Mouse (Mus musculus): Measurements from ENCODE around the gene Reln.

Reln gene

DNA sequence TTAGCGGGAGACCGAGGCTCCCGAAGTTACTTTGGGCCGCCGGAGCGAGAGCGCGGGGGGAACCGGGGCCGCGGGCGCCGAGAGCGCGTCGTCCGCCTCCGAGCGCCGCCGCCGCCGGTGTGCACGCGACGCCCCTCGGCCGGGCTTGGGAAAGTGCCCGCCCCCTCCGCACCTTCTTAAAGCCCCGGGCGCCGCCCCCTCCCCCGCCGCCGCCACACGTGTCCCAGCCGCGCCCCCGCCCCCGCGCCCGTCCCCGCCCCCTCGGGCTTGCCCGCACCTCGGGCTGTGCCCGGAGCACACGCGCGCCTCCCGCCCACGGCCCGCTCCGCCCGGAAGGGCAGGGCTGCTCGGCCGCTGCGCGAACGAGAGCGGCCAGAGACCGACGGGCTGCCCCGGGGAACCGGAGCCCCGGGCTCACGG, at the start of gene Reln:
Gene Reln (minus strand): TSS at position 147 of the 420 bp plus-strand sequence.
- DNase-seq, result peak; percentile 2

DNA sequence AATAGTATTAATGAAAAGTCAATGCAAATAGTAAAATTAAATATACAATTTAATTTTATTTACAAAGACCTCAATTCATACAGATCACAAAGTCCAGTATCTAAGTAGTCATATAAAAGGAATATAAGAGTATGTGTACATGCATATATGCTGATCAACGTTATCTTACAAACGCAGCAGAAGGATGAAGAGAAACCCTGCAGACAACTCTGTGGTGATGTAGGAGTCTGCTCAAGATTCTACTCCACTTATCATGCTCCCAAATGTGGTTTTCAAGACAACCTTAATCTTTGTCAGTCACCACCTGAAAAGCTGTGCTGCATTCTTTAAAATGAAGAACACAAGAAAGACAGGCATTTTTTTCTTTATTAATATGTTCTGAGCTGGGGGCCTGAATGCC, 44.0 kb upstream of the Reln start:
- DNase-seq, result no peak

DNA sequence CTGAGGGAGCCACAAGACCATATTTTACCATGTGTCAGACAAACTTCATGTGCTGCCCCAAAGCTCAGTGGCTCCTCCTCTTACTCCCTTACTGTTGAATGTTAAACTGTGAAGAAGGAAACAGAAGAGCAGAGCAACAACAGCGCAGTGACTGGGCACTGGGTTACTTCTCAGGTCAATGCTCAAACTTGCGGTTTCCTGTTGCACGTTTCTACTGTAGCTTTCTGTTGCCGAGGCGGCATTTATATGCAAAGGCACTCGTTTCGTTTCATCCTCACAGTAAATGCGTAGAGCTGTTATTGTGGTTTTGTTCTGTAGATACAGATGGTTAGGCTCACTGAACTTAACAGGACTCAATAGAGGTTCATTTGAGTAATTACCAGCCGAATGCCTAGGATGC, 16.0 kb upstream of the Reln start:
- DNase-seq, result no peak

DNA sequence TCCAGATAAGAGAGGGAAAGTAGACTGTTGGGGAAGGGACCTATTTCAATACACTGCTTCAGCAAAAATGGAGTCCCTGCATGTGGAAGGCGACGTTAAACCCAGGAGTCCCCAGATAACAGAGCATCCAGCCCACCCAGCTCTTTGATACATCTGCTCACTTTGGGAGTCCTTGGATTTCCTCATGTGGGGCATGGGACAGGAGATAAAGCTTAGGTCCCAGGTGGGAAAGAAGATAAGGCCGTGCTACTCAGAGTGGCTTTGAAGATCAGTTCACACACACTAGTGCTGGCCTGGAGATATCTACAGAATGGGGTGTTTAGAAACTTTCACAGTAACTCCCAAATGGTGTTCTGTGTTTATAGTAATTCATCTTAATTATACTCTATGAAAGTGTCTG, 3.9 kb upstream of the Reln start:
- DNase-seq, result no peak

DNA sequence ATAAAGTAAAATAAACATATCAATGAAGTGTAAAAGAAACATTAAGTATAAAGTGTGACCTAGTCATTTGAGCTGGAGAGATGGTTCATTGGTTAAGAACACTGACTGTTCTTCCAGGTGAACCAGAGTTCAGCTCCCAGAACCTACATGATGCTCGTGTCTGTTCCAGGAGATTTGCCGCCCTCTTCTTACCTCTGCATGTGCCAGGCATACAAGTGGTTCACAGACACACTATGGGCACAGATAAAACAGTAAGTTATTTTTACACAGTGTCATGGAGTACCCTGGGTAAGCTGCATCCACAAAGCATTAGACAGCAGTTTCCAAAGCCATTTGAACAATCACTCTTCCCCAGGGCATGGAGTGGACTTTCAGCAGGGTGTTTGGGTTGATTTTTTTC, 3.2 kb upstream of the Reln start:
- DNase-seq, result no peak

DNA sequence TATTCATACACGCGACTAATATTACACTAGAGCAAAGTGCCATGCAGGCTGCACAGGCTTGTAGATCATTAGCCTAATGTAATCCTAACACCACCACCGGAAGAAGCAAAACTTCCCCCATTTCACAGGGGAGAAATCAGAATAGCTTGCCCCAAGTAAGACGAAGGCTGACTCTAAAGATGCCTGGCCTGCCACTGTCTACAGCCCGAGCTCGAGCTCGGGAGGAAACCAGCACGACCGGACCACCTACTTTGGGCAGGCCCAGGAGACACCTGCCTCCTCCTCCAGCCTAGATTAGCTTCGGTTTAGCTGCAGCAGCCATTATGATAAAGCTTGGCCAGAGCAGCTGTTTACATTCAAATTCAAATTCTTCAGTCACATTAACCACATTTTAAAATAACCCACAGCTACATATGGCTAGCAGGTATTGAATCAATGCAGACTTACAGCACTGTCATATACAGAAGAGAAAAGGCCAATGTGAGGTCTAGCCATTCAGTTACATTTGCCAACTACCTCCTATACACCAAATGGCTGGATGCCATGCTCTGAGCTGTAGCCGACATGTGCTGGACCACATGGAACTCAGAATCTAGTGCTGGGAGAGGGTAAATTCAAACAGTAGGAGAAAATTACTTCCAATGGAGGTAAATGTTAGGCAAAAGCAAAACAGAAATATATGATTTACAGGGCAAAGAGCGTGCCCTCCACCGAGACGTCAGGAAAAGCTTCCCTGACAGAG, 1.6 kb upstream of the Reln start:
- DNase-seq, result no peak

DNA sequence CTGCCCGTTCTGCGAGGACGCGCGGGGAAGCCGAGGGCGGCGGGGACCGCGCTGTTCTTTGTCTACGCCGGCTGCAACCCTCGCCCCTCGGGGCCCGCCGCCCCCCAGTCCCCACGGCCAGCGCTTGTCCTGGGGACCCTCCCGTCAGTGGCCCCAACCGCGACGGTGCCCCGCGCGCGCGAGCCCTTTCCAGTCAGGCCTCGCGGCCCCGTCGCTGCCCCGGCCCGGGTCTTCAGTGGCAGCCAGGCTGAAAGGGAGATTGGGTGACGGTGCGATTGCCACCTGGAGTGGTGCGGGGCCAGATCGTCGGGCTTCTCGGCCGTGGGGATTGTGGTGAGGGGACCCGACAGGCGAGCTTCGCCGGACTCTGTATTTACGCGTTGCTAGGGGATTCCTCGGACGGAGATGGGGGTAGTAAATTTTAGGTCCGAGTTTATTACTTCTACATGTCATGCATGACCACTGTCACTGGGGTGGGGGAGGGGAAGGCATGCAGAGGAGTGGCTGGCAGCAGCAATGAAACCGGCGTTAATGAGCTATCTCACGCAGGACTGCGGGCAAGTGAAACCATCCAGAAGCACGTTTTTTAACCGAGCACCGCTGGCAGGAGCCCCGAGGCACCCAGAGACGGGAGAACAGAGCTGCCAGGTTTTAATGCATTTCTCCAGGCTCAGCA, 612 bp upstream of the Reln start:
- DNase-seq, result no peak

DNA sequence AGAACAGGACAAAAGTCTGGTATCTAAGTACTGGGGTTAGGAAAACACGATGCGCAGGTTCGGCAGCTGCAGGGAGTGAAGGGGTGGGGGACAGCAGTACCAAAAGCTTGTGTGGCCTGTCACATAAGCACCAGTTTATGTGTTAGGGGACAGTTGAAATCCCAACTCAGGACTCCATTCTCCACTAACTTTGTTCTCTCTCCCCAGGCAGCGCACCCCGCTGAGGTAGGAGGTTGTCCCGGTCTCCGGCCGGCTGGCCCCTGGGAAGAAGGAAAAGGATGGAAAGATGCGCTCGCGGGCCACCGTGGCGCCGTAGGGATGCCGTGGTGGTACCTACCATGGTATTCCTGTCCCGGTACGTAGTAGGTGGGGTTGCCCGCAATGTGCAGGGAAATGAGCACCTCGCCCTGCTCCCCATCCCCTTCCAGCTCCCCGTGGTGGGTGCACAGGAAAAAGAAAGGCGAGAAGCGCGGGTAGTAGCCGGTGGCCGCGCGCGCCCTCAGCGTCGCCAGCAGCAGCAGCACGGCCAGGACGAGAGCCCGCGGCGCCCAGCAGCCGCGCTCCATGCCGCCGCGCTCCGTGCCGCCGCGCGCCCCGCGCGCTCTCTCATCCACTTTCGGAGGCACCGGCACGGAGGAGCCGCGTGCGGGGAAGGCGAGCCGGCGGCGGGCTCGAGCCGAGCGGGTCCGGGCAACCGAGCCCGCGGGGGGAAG, 503 bp downstream of the Reln start:
- no peak for DNase-seq

DNA sequence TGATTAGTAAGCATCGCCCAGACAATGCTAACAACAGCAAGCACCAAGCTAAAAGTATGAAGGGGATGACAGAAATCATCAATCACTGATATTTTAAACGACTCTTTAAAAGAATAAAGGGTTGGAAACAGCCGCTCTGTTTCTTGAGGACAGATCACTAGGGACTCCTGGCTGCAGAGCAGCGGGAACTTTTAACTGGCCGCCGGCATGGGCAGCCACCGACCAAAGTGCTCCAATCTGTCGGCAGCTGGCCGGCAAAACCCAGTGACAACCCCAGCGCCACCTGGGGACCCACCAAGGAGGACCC, 1.0 kb downstream of the Reln start:
- DNase-seq, result no peak

DNA sequence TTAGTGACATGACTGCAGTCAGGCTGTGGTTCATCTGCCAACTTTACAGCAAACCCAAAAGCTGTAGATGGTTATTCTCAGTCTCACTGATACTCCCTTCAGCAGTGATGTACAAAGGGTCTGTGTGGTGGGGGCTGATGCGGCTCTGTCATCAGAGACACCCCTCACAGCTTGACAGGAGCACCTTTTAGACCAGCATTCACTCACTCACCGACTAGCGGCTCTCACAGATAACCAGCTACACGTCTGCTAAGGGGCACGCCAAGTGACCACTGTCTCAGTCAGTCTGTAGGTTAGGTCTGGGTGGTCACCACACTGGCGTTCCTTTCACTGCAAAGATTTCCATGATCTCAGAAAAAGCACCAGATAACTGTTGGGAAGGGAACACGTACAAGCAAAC, 2.0 kb downstream of the Reln start:
- no peak for DNase-seq

DNA sequence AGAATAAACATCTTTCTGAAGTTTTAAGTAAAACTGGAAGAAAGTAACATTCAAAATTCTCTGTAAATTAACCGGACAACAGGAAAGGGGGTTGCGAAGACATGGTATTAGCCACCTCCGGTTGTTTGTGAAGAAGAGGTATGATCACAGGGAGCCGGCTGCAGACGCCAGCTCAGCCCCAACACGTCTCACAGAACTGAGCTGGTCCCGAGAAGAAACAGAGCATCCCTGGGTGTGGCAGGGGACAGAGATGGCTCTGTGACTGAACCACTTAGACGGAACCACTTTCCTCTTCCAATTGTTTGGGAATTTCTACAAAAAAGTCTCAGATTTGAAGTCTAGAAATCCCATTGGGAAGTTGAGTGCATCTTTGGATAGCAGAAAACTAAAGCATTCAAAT, 3.5 kb downstream of the Reln start:
- DNase-seq, result no peak

DNA sequence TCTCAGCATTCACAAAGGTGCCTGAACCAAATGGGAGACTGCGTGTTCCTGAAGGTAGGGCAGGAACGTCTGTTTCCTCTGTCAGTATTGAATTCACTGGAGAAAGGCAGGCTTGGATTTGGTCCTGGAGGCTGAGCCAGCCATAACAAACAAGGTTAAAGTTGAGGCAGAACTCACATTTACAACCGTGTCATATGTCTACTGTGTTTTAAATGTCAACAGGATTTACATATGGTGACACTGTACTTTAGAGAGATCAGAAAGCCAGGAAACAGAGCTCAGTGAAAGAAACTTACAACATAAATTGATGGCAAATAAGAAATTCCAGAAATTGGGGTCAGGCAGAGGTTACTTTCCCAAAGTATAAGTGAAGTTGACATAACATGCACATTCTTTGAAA, 9.1 kb downstream of the Reln start:
- DNase-seq, result no peak

DNA sequence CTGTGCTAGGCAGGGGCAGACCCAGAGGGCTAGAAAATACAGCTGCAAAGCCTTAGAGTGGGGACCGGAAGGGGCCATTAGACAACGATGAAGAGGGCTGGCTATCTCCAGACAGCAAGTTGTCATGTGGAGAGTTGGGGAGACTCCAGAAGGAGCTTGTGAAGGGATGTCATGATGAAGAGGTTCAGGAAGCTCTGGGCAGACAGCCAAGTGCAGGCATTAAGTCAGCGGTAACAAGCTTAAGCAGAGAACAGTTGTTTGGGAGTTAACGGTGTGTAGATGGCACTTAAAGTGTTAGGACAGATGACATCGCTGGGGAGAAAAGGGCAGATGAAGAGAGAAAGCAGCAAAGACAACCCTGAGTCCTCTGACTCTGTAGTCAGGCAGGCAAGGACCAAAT, 13.7 kb downstream of the Reln start:
- no peak for DNase-seq

DNA sequence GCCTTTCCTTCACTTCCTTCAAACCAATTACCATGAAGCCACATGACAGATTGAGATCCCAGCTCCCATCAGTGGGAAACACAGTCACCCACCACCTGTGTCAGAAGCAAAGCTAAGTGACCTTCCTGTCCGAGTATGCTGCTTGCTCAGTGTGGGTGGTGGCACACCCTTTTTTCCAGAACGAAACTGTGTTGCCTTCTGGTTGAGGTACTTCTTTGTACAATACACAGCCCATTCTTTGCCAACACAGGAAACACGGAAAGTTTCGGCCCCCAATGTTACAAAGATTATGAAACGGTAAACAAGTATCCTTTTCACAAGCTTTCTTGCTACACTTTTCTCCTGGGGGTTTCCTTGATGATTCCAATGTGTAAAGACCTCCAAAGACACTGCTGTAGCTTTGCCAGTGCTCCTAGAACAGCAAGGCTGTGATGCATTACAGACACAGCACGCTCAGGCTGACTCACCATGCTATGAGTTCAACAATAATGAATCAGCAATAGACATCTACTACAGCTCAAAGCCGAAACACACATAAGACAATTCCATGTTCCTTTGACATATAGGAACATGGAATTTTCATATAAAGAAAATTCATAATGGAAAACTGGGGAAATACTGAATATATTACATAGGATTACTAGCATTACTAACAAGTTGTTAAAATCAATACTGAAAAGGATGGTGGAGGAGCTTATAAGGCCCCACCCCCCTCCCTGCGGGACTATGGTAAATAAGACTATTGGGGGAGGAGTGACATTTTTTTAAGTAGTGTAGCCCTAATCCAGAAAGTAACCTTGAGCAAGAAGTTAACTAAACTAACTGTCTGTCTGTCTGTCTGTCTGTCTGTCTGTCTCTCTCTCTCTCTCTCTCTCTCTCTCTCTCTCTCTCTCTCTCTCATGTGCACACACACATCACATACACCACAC, 15.8 kb downstream of the Reln start:
- DNase-seq, result no peak

DNA sequence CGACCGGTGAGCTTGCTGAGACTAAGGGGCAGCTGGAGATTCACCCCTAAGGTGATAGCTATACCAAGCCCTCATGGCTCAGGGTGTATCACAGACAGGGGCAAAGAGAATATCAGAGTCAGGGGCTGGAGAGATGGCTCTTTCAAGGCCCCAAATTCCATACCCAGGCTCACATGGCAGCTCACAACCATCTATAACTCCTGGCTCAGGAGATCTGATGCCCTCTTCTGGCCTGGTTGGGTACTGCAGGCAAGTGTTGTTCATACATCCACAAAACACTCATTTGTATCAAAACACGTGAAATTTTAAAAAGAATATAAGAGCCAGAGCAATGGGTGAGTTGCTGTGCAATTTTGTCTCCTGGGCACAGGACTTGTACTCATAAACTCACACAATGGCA, 17.3 kb downstream of the Reln start:
- peak; percentile 18 for DNase-seq

DNA sequence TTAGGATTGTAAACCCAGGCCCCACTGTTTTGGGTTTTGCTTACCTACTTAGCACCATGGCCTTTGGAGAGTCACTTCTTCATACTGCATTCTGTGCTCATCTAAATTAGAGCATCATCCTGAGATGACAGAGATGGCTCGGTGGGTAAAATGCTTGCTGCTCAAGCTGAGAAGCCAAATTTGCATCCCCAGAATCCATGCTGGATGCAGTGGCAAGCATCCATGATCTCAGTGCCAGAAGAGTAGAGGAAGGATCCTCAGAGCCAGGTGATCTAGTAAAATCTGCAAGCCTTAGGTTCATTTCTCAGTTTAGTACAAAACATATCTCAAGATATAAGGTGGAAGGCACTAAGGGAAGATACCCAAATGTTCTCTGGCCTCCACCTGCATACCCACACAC, 20.7 kb downstream of the Reln start:
- DNase-seq, result no peak

DNA sequence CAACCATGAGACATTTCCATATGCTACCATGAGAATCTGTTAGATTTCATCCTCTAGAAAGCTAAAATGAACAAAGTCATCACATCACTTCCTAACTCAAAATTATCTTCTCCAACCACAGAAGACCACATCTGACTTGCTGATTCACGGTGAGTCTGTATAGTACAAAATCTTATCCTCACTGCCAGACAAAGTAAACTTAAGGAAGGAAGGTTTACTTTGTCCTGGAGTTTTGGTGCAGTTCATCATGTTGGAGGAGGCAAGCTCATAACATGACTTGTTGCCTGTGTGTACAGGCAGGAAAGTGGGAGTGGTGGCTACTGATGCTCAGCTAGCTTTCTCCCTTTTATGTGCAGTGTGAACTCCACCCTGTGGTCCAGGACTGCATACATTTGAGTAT, 26.7 kb downstream of the Reln start:
- no peak for DNase-seq

DNA sequence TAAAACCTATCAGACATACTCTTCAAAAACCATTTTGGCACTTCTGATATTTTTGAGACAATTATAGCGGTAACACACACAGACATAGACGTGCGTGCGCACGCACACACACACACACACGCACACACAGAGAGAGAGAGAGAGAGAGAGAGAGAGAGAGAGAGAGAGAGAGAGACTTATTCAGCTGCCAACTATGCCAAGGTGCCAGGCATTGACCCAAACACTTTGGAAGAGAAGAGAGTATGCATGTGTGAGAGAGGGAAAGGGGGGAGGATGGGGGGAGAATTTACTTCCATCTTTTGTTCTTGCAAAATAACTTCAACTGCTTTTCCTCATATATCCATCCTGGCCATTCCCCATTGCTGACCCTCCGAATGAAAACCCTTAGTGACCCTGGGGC, 28.0 kb downstream of the Reln start:
- DNase-seq, result no peak

DNA sequence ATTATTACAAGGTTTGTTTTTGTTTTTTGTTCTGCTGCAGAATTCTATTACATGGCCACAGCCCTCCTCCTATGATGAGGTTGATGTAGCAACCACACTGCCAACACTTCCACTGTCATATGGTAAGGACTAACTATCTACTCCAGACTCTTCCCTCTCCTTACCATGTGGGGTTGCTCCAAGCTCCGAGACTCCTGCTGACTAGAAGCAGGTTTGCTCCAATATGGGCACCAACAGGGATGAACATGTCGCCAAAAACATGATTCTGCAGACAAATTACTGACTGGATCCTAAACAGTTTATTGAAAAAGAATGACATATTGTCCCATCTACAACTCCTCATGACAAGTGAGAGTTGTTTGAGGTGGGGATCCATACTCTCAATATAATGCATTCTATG, 28.5 kb downstream of the Reln start:
- DNase-seq, result no peak

DNA sequence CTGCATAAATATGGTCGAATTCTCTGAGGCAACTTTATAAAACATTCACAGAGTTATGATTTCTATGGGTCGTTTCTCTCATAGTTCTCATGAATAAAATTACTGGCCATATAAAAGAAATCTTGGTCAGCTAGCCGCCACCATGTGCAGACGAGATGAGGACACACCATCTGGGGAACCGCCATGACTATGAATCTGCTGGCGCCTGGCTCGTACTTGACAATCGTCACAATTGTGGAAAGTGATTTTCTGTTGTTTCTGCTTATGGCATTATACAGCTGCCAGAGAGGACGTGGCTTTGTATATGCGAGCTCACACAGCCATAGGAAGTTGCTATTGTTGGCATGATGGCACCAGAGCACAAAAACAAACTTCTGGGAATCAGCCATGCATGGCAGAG, 31.5 kb downstream of the Reln start:
- no peak for DNase-seq

DNA sequence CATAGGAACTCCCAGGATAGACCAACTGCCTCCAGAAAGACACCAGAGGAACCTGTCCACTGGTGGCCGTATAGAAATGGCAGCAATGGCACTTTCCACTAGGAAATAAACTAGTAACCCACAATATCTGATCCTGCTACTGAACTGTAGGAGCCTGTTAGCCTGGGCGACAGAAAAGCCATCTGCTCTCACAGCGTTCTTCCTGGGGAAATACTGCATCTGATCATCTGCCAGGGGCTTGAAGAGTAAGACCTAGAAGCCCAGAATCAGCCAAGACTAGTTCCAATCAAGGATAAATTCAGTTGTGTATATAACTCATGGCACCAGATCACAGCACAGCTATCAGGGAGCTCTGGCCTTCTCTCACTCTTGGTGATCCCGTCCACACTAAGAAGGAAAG, 33.5 kb downstream of the Reln start:
- no peak for DNase-seq

DNA sequence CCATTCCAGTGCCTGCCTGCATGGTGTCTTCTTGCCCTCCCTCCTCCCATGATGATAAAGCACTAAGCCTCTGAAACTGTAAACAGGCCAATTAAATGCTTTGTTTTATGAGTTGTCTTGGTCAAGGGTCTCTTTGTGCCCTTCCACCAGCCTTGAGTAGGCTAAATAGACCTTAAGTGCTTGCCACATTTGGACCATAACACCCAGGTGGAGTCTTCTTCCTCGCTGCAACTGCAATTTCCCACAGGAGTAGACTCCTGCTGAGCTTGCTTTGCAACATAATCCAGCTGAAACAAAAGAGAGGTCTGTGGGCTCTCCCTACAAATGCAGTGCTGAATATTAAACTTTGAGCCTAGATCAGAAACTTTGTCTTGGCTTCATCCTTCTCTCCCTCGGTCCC, 35.5 kb downstream of the Reln start:
- DNase-seq, result no peak

DNA sequence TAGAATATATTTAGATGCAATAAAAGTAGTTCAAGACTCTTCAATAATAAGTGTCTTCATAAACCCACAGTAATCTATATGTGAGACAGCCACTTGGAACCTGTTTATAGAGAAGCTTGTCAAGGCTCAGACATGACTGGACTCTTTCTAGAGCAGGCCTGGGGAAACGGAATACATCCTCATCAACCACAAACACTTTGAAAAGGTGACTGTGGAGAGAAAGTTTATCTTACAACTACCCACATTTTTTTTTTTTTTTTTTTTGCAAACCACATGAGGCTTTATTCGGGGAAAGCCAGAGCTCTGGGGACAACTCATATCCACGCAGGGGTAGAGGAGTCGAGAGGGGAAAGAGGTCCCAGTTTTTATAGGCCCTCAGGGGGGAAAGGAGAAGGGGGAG, 36.6 kb downstream of the Reln start:
- no peak for DNase-seq
